7 mouse cellular contexts compared by ENCODE assay signal in genomic region chr4:139574156-139574798, GRCm38 (mm10). TPM values are rescaled to one million over a fixed set of nuclear protein-coding genes. Genes with fewer than 3 reads are reported as not detected.
DNase-seq lines count a peak whose midpoint lies in the region; ATAC-seq lines count a peak whose summit lies in the region.

No protein-coding gene starts in this region.

- intact Hi-C loops in left cerebral cortex, postnatal 36 days (cut with DNase I), result loop anchor here (5.0 kb wide), 2 partner anchors 82 to 102 kb away; no protein-coding TSS in a partner anchor

- WGBS in intestine, embryonic 16.5 days, result under 1% methylated on average over 49 of the region's 52 CpGs
- WGBS in midbrain, embryonic 11.5 days, result under 1% methylated on average over 51 of the region's 52 CpGs

- peak overlapping the region; percentile 95 for H3K4me2 ChIP-seq in intestine, embryonic 16.5 days (ENCODE audit: low read depth, low read length)
- H3K4me2 ChIP-seq in midbrain, embryonic 11.5 days, result peak overlapping the region; percentile 99

- H3K4me3 ChIP-seq in intestine, embryonic 16.5 days (ENCODE audit: low read length), result peak overlapping the region; percentile 87
- H3K4me3 ChIP-seq in midbrain, embryonic 11.5 days (ENCODE audit: low read depth, low read length), result peak overlapping the region; percentile 74

- no peaks in the 10 kb centered on the region; the same call in 1 of the 2 replicates for H3K27me3 ChIP-seq in intestine, embryonic 16.5 days (replicated peaks; ENCODE audit: control insufficient read depth, insufficient read depth, low read length)
- no peaks in the 10 kb centered on the region for H3K27me3 ChIP-seq in midbrain, embryonic 11.5 days (ENCODE audit: control insufficient read depth, insufficient read depth, low read length)

- peak overlapping the region; percentile 88 for H3K9ac ChIP-seq in intestine, embryonic 16.5 days (ENCODE audit: low read depth, low read length)
- H3K9ac ChIP-seq in midbrain, embryonic 11.5 days (ENCODE audit: low read length), result peak overlapping the region; percentile 79

- peaks cover 20% of the 10 kb centered on the region for H3K4me1 ChIP-seq in intestine, embryonic 16.5 days (ENCODE audit: control insufficient read depth, insufficient read depth, low read length)
- peaks cover 14% of the 10 kb centered on the region for H3K4me1 ChIP-seq in midbrain, embryonic 11.5 days (ENCODE audit: control insufficient read depth, insufficient read depth, low read length)

- H3K27ac ChIP-seq in intestine, embryonic 16.5 days (ENCODE audit: low read length), result peak overlapping the region; percentile 84
- H3K27ac ChIP-seq in midbrain, embryonic 11.5 days (ENCODE audit: low read depth, low read length), result peak overlapping the region; percentile 84

- no peaks in the 10 kb centered on the region for H3K9me3 ChIP-seq in intestine, embryonic 16.5 days (ENCODE audit: control insufficient read depth, low read length)
- no peaks in the 10 kb centered on the region for H3K9me3 ChIP-seq in midbrain, embryonic 11.5 days (ENCODE audit: control insufficient read depth, low read length)

- ATAC-seq in intestine, embryonic 16.5 days, result peak; percentile 98
- ATAC-seq in midbrain, embryonic 11.5 days (ENCODE audit: low FRiP score), result peak; percentile 98

- H3K36me3 ChIP-seq in intestine, embryonic 16.5 days (ENCODE audit: control insufficient read depth, insufficient read depth, low read length), result no peaks in the 10 kb centered on the region
- H3K36me3 ChIP-seq in midbrain, embryonic 11.5 days (ENCODE audit: control insufficient read depth, insufficient read depth, low read length), result no peaks in the 10 kb centered on the region

- DNase-seq in adrenal gland, adult 8-10 months, result peak; percentile 99
- DNase-seq in embryo, embryonic 9.5 days (ENCODE audit: extremely low spot score), result peak; percentile 100
- DNase-seq in gastrocnemius, postnatal 4 days (ENCODE audit: low spot score in 2 of 2), result peak; percentile 98 to 99
- DNase-seq in left cerebral cortex, postnatal 36 days (ENCODE audit: low spot score in 2 of 2), result peak; percentile 97 to 98
- peak; percentile 100 for DNase-seq in midbrain, embryonic 11.5 days (ENCODE audit: low spot score, missing footprints)
- DNase-seq in skeletal muscle tissue, adult 2 months (ENCODE audit: low read depth, low spot score), result peak; percentile 100

RNA-seq across cellular contexts. Expression of gene Gm21969, which starts 28.7 kb away (rescaled TPM):
- under 1 TPM in 2 of 4 experiments, not detected in 2; 0.09 to 0.25 TPM for total RNA-seq in adrenal gland, adult 8-10 months (2022)
- total RNA-seq in gastrocnemius, postnatal 4 days (2021), result not detected
- not detected in 2 replicates for polyA plus RNA-seq in intestine, embryonic 16.5 days (2015; fragmentation: Nextera tagmentation; extraction: Ambion mirVana)
- not detected for total RNA-seq in left cerebral cortex, postnatal 36 days (2021)
- polyA plus RNA-seq in midbrain, embryonic 11.5 days (2014; fragmentation: Nextera tagmentation; extraction: Ambion mirVana), result not detected in 2 replicates

RNA-seq across cellular contexts. Expression of gene Iffo2, which starts 43.9 kb away (rescaled TPM):
- 10 to 100 TPM; 10.7 to 13.3 (median 12.0) TPM for total RNA-seq in adrenal gland, adult 8-10 months (2022)
- total RNA-seq in gastrocnemius, postnatal 4 days (2021), result 10 to 100 TPM; 11.5 to 11.8 TPM
- polyA plus RNA-seq in intestine, embryonic 16.5 days (2015; fragmentation: Nextera tagmentation; extraction: Ambion mirVana), result 1.9 and 2.0 TPM in 2 replicates
- total RNA-seq in left cerebral cortex, postnatal 36 days (2021), result 10 to 100 TPM; 15.7 to 18.8 TPM
- polyA plus RNA-seq in midbrain, embryonic 11.5 days (2014; fragmentation: Nextera tagmentation; extraction: Ambion mirVana), result 1.8 and 3.3 TPM in 2 replicates

RNA-seq across cellular contexts. Expression of gene Aldh4a1, which starts 48.4 kb away (rescaled TPM):
- total RNA-seq in adrenal gland, adult 8-10 months (2022), result 100 to 1,000 TPM in 2 of 4 experiments, 10 to 100 TPM in 2; 62.6 to 149 (median 97.9) TPM
- total RNA-seq in gastrocnemius, postnatal 4 days (2021), result 10 to 100 TPM; 26.0 to 34.7 TPM
- 13.7 and 17.2 TPM in 2 replicates for polyA plus RNA-seq in intestine, embryonic 16.5 days (2015; fragmentation: Nextera tagmentation; extraction: Ambion mirVana)
- 10 to 100 TPM; 17.2 to 19.5 TPM for total RNA-seq in left cerebral cortex, postnatal 36 days (2021)
- 9.9 and 11.2 TPM in 2 replicates for polyA plus RNA-seq in midbrain, embryonic 11.5 days (2014; fragmentation: Nextera tagmentation; extraction: Ambion mirVana)

Comparison
In these comparisons a context has a peak if more than half of its experiments do, and no peak if none do; other contexts are left out.
1. Peak in every context shown above with its lines: DNase-seq, ATAC-seq, H3K4me3 ChIP-seq and H3K27ac ChIP-seq.